Mouse (Mus musculus) midbrain, embryonic 11.5 days (tissue): Measurements from ENCODE around the gene Gosr2. TPM values are rescaled to one million over a fixed set of nuclear protein-coding genes. Genes with fewer than 3 reads are reported as not detected.

Experiments used
- ATAC-seq: fragments of 200-750 bp; cut with Nextera tagmentation; 2 replicates; pipeline ENCODE4 v1.8.0; 2017; ENCODE audit warnings: moderate TSS enrichment, moderate library complexity; ENCODE audit not compliant: low FRiP score
- DNase-seq: peaks from one replicate; pipeline ENCODE4 v3.0.0; 2015; ENCODE audit warnings: low spot score; ENCODE audit errors: missing footprints
- H3K27ac ChIP-seq: fragments of 300-500 bp; sonication (generic); 2 replicates; pipeline ENCODE4 v1.5.1; 2014; ENCODE audit warnings: low read depth, low read length
- H3K27me3 ChIP-seq: fragments of 300-500 bp; sonication (generic); 2 replicates; pipeline ENCODE4 v1.6.1; 2014; ENCODE audit warnings: mild to moderate bottlenecking, low read length, moderate library complexity, mixed read lengths; ENCODE audit not compliant: control insufficient read depth, insufficient read depth
- H3K36me3 ChIP-seq: fragments of 300-500 bp; sonication (generic); 2 replicates; pipeline ENCODE4 v1.6.1; 2014; ENCODE audit warnings: mild to moderate bottlenecking, low read length, moderate library complexity, mixed read lengths; ENCODE audit not compliant: control insufficient read depth, insufficient read depth
- H3K4me1 ChIP-seq: fragments of 300-500 bp; sonication (generic); 2 replicates; pipeline ENCODE4 v1.6.1; 2014; ENCODE audit warnings: low read length; ENCODE audit not compliant: control insufficient read depth, insufficient read depth
- H3K4me2 ChIP-seq: fragments of 300-500 bp; sonication (generic); 2 replicates; pipeline ENCODE4 v1.6.1; 2014; ENCODE audit warnings: mild to moderate bottlenecking, moderate library complexity
- H3K4me3 ChIP-seq: fragments of 300-500 bp; sonication (generic); 2 replicates; pipeline ENCODE4 v1.5.1; 2014; ENCODE audit warnings: low read depth, low read length
- H3K9ac ChIP-seq: fragments of 300-500 bp; sonication (generic); 2 replicates; pipeline ENCODE4 v1.6.1; 2014; ENCODE audit warnings: low read length
- H3K9me3 ChIP-seq: fragments of 300-500 bp; sonication (generic); 2 replicates; pipeline ENCODE4 v1.6.1; 2016; ENCODE audit warnings: low read length; ENCODE audit not compliant: control insufficient read depth
- WGBS: fragments of 180-500 bp; shearing (Covaris S2); extraction: QIAGEN DNeasy Blood & Tissue Kit; methylation state at CpG from one replicate; pipeline ENCODE4 v1.1.7; 2014; 5-methylcytosine and 5-hydroxymethylcytosine counted together
- polyA plus RNA-seq: library from polyadenylated mRNA; unstranded; fragments of >200 nt; fragmentation: Nextera tagmentation; extraction: Ambion mirVana; gene quantifications from 2 replicates; pipeline ENCODE4 v1.2.1, GENCODE M21; 2014

Gene Gosr2
- polyA plus RNA-seq, 1 experiment from 2014 or later = 90.9 TPM

GRCm38 (mm10) chr11:103698226-103698625 is 528 bp upstream of the Gosr2 start:
- no peaks in the 10 kb centered on the region for H3K9me3 ChIP-seq
- no peak overlapping the region; the same call in 1 of the 2 replicates for H3K27ac ChIP-seq
- WGBS = 72% methylated on average over 2 of the region's 2 CpGs
- DNase-seq = no peak
- H3K4me1 ChIP-seq = peaks cover 4% of the 10 kb centered on the region; the same call in 1 of the 2 replicates
- peak overlapping the region; percentile 79 for H3K9ac ChIP-seq
- peak; percentile 19; the same call in 1 of the 2 replicates for ATAC-seq
- H3K4me2 ChIP-seq = peak overlapping the region; percentile 67
- H3K36me3 ChIP-seq = no peaks in the 10 kb centered on the region
- no peaks in the 10 kb centered on the region for H3K27me3 ChIP-seq
- peak overlapping the region; percentile 94 for H3K4me3 ChIP-seq

- Histone ChIP-seq H3K4me1 (peaks cover 4% of the 10 kb centered on the region; the same call in 1 of the 2 replicates), H3K9ac (peak overlapping the region; percentile 79), H3K4me3 (peak overlapping the region; percentile 94), H3K36me3 (no peaks in the 10 kb centered on the region), H3K9me3 (no peaks in the 10 kb centered on the region), H3K27ac (peak overlapping the region; percentile 89), H3K27me3 (no peaks in the 10 kb centered on the region), H3K4me2 (peak overlapping the region; percentile 67)
- ATAC-seq (no peak; the same call in 1 of the 2 replicates), DNase-seq (no peak)
- WGBS = 2% methylated on average over 18 of the region's 18 CpGs
Measured at GRCm38 (mm10) chr11:103696851-103697564, 690 bp downstream of the Gosr2 start.

- ATAC-seq (no peak), DNase-seq (no peak)
- no peak overlapping the region for H3K4me2 ChIP-seq
- H3K4me1 ChIP-seq = peaks cover under 1% of the 10 kb centered on the region; the same call in 1 of the 2 replicates
- 88% methylated on average over 1 of the region's 1 CpGs for WGBS
- no peak overlapping the region for H3K27ac ChIP-seq
- no peaks in the 10 kb centered on the region for H3K27me3 ChIP-seq
- no peaks in the 10 kb centered on the region for H3K9me3 ChIP-seq
- no peaks in the 10 kb centered on the region for H3K36me3 ChIP-seq
- H3K4me3 ChIP-seq = no peak overlapping the region
- H3K9ac ChIP-seq = no peak overlapping the region
Measured at GRCm38 (mm10) chr11:103693241-103693640, 4.5 kb downstream of the Gosr2 start.

- Histone ChIP-seq H3K36me3 (peaks cover 5% of the 10 kb centered on the region; the same call in 1 of the 2 replicates), H3K4me2 (no peak overlapping the region), H3K4me3 (no peak overlapping the region), H3K27me3 (no peaks in the 10 kb centered on the region), H3K27ac (no peak overlapping the region), H3K4me1 (no peaks in the 10 kb centered on the region), H3K9ac (no peak overlapping the region), H3K9me3 (no peaks in the 10 kb centered on the region)
- DNase-seq (no peak), ATAC-seq (no peak)
- WGBS = 95% methylated on average over 1 of the region's 1 CpGs
Measured at GRCm38 (mm10) chr11:103691036-103691435, 6.7 kb downstream of the Gosr2 start.

- Histone ChIP-seq H3K27me3 (no peaks in the 10 kb centered on the region), H3K9ac (no peak overlapping the region), H3K4me1 (no peaks in the 10 kb centered on the region), H3K4me3 (no peak overlapping the region), H3K36me3 (peaks cover 8% of the 10 kb centered on the region; the same call in 1 of the 2 replicates), H3K9me3 (no peaks in the 10 kb centered on the region), H3K4me2 (no peak overlapping the region), H3K27ac (no peak overlapping the region)
- WGBS = 44% methylated on average over 3 of the region's 3 CpGs
- DNase-seq = no peak
- no peak for ATAC-seq
Measured at GRCm38 (mm10) chr11:103688980-103689378, 8.7 kb downstream of the Gosr2 start.

GRCm38 (mm10) chr11:103688271-103688979 is 9.3 kb downstream of the Gosr2 start:
- no peaks in the 10 kb centered on the region for H3K27me3 ChIP-seq
- DNase-seq (no peak), ATAC-seq (no peak)
- H3K9me3 ChIP-seq = no peaks in the 10 kb centered on the region
- H3K36me3 ChIP-seq = peaks cover 10% of the 10 kb centered on the region; the same call in 1 of the 2 replicates
- no peak overlapping the region for H3K4me3 ChIP-seq
- WGBS = 68% methylated on average over 6 of the region's 6 CpGs
- H3K4me2 ChIP-seq = no peak overlapping the region
- no peaks in the 10 kb centered on the region for H3K4me1 ChIP-seq
- no peak overlapping the region for H3K27ac ChIP-seq
- no peak overlapping the region for H3K9ac ChIP-seq

GRCm38 (mm10) chr11:103686706-103687105 is 11.0 kb downstream of the Gosr2 start:
- H3K9me3 ChIP-seq = no peaks in the 10 kb centered on the region
- H3K9ac ChIP-seq = no peak overlapping the region
- no peak overlapping the region for H3K4me2 ChIP-seq
- ATAC-seq (no peak), DNase-seq (no peak)
- no peak overlapping the region for H3K27ac ChIP-seq
- H3K4me1 ChIP-seq = no peaks in the 10 kb centered on the region
- WGBS = 88% methylated on average over 6 of the region's 6 CpGs
- peaks cover 13% of the 10 kb centered on the region; the same call in 1 of the 2 replicates for H3K36me3 ChIP-seq
- no peaks in the 10 kb centered on the region for H3K27me3 ChIP-seq
- H3K4me3 ChIP-seq = no peak overlapping the region

GRCm38 (mm10) chr11:103685261-103685736 is 12.4 kb downstream of the Gosr2 start:
- no peaks in the 10 kb centered on the region for H3K27me3 ChIP-seq
- peaks cover 13% of the 10 kb centered on the region; the same call in 1 of the 2 replicates for H3K36me3 ChIP-seq
- H3K4me3 ChIP-seq = no peak overlapping the region
- no peaks in the 10 kb centered on the region for H3K4me1 ChIP-seq
- ATAC-seq (no peak), DNase-seq (no peak)
- 92% methylated on average over 7 of the region's 7 CpGs for WGBS
- no peak overlapping the region for H3K9ac ChIP-seq
- no peaks in the 10 kb centered on the region for H3K9me3 ChIP-seq
- no peak overlapping the region for H3K4me2 ChIP-seq
- no peak overlapping the region for H3K27ac ChIP-seq
